Mouse (Mus musculus): ENCODE data around the gene Bicral.

- no peak for TF ChIP-seq POLR2A (IDR thresholded peaks at IDR 0.05; ENCODE audit: low read depth, low read length)
- TF ChIP-seq CTCF (IDR thresholded peaks at IDR 0.05; ENCODE audit: extremely low read depth, insufficient read depth, insufficient read length, insufficient replicate concordance): no peak
These were observed 42.0 kb downstream of the Bicral start for GRCm38 (mm10) chr17:46816306-46816705.
